Mouse (Mus musculus) limb, embryonic 14.5 days (tissue): ENCODE measurements around the gene Adat3. TPM values are rescaled to one million over a fixed set of nuclear protein-coding genes. Genes with fewer than 3 reads are reported as not detected.

Source experiments
- ATAC-seq: fragments of 200-750 bp; cut with Nextera tagmentation; 2 replicates; pipeline ENCODE4 v1.8.0; 2017; ENCODE audit warnings: low read depth, moderate number of reproducible peaks, moderate TSS enrichment; ENCODE audit not compliant: low FRiP score
- DNase-seq: peaks from one replicate; pipeline ENCODE4 v3.0.0-alpha.2; 2015; ENCODE audit warnings: low spot score
- H3K27ac ChIP-seq: fragments of 300-500 bp; sonication (generic); replicated peaks from 2 replicates; pipeline ENCODE4 v1.5.1; 2014; ENCODE audit warnings: low read depth, mild to moderate bottlenecking, low read length, moderate library complexity, mixed read lengths
- H3K27me3 ChIP-seq: fragments of 300-500 bp; sonication (generic); 2 replicates; pipeline ENCODE4 v1.6.1; 2014; ENCODE audit warnings: low read length, mixed read lengths; ENCODE audit not compliant: control insufficient read depth, insufficient read depth
- H3K36me3 ChIP-seq: fragments of 300-500 bp; sonication (generic); 2 replicates; pipeline ENCODE4 v1.6.1; 2014; ENCODE audit warnings: mild to moderate bottlenecking, low read length, moderate library complexity, mixed read lengths; ENCODE audit not compliant: control insufficient read depth, insufficient read depth
- H3K4me1 ChIP-seq: fragments of 300-500 bp; sonication (generic); 2 replicates; pipeline ENCODE4 v1.6.1; 2014; ENCODE audit warnings: antibody characterized with exemption, low read length, mixed read lengths; ENCODE audit not compliant: control insufficient read depth, insufficient read depth
- H3K4me2 ChIP-seq: fragments of 300-500 bp; sonication (generic); replicated peaks from 2 replicates; pipeline ENCODE4 v1.6.1; 2014; ENCODE audit warnings: low read depth, mild to moderate bottlenecking, low read length, moderate library complexity; ENCODE audit not compliant: severe bottlenecking
- H3K4me3 ChIP-seq: fragments of 300-500 bp; sonication (generic); replicated peaks from 2 replicates; pipeline ENCODE4 v1.5.1; 2014; ENCODE audit warnings: low read length
- H3K9ac ChIP-seq: fragments of 300-500 bp; sonication (generic); 2 replicates; pipeline ENCODE4 v1.6.1; 2014; ENCODE audit warnings: mild to moderate bottlenecking, low read depth, low read length, moderate library complexity; ENCODE audit not compliant: severe bottlenecking
- H3K9me3 ChIP-seq: fragments of 300-500 bp; sonication (generic); 2 replicates; pipeline ENCODE4 v1.6.1; 2016; ENCODE audit warnings: low read length; ENCODE audit not compliant: control insufficient read depth
- POLR2A ChIP-seq: fragments of 200-500 bp; IDR thresholded peaks from 2 replicates; pipeline ENCODE4 v1.8.0; 2012; ENCODE audit warnings: inconsistent platforms, mild to moderate bottlenecking, moderate library complexity, borderline replicate concordance; ENCODE audit not compliant: insufficient read depth, insufficient read length; ENCODE audit errors: extremely low read depth
- WGBS: fragments of 180-500 bp; shearing (Covaris S2); extraction: QIAGEN DNeasy Blood & Tissue Kit; methylation state at CpG from one replicate; pipeline ENCODE4 v1.1.7; 2014; 5-methylcytosine and 5-hydroxymethylcytosine counted together
- polyA plus RNA-seq, 2 experiments: library from polyadenylated mRNA; depleted of rRNA in 1 of 2; stranded (reverse) in 1 of 2; unstranded in 1 of 2; fragments of >200 nt; fragmentation: Nextera tagmentation in 1 of 2; extraction: Ambion mirVana in 1 of 2; gene quantifications; 2 replicates each; pipeline versions ENCODE4 v1.2.1 to v1.2.3; 2012 to 2014

Gene Adat3
- polyA plus RNA-seq, 2 experiments = 5.6 to 16.8 TPM

GRCm38 (mm10) chr10:80560621-80561020 lies 42.1 kb upstream of the Adat3 start:
- H3K4me3 ChIP-seq = peak overlapping the region; percentile 99
- H3K36me3 ChIP-seq = 0 out of 2 replicates have a peak, but pooled peaks cover 5% of the 10 kb centered on the region
- peak overlapping the region; percentile 76 for H3K4me2 ChIP-seq
- H3K9me3 ChIP-seq = no peaks in the 10 kb centered on the region
- H3K9ac ChIP-seq = peak overlapping the region; percentile 95
- WGBS = 1% methylated on average over 13 of the region's 13 CpGs
- H3K27me3 ChIP-seq = no peaks in the 10 kb centered on the region
- no peak overlapping the region for H3K27ac ChIP-seq
- DNase-seq (no peak), ATAC-seq (no peak)
- peaks cover 17% of the 10 kb centered on the region for H3K4me1 ChIP-seq
- no peak for TF ChIP-seq POLR2A

- Histone ChIP-seq H3K27ac (peak within 1 kb of the TSS; percentile 94), H3K9me3 (no peaks in the 10 kb centered on the region)
- WGBS = under 1% methylated on average over 63 of the region's 72 CpGs
These were observed 41.4 kb upstream of the Adat3 start, which contains the start of gene Rexo1 for GRCm38 (mm10) chr10:80561116-80561944. Gene Rexo1 (minus strand): TSS chr10:80561560.

GRCm38 (mm10) chr10:80566375-80567092 lies 36.1 kb upstream of the Adat3 start:
- peaks cover 21% of the 10 kb centered on the region for H3K4me1 ChIP-seq
- no peaks in the 10 kb centered on the region for H3K9me3 ChIP-seq
- no peaks in the 10 kb centered on the region for H3K27me3 ChIP-seq
- peak; percentile 76 for DNase-seq
- no peak overlapping the region for H3K27ac ChIP-seq
- peak; percentile 40; the same call in 1 of the 2 replicates for ATAC-seq
- 28% methylated on average over 17 of the region's 17 CpGs for WGBS
- TF ChIP-seq POLR2A = no peak
- no peak overlapping the region for H3K9ac ChIP-seq
- H3K36me3 ChIP-seq = peaks cover 22% of the 10 kb centered on the region
- H3K4me2 ChIP-seq = no peak overlapping the region
- H3K4me3 ChIP-seq = no peak overlapping the region

More at GRCm38 (mm10) chr10:80561116-80561944, 41.4 kb upstream of the Adat3 start, which contains the start of gene Rexo1:
- Histone ChIP-seq H3K4me1 (peaks cover 17% of the 10 kb centered on the region), H3K4me3 (peak within 1 kb of the TSS; percentile 99), H3K9ac (peak within 1 kb of the TSS; percentile 95), H3K27me3 (no peaks in the 10 kb centered on the region), H3K4me2 (peak within 1 kb of the TSS; percentile 76), H3K36me3 (0 out of 2 replicates have a peak, but pooled peaks cover 11% of the 10 kb centered on the region)
- ATAC-seq = peak; percentile 91
- DNase-seq = peak; percentile 96
- no peak; the same call in 1 of the 2 replicates for TF ChIP-seq POLR2A

- no peaks in the 10 kb centered on the region for H3K9me3 ChIP-seq
- peaks cover 22% of the 10 kb centered on the region for H3K36me3 ChIP-seq
- peaks cover 26% of the 10 kb centered on the region for H3K4me1 ChIP-seq
- H3K4me3 ChIP-seq = no peak overlapping the region
- no peak for TF ChIP-seq POLR2A
- H3K4me2 ChIP-seq = no peak overlapping the region
- ATAC-seq (no peak), DNase-seq (no peak)
- H3K27me3 ChIP-seq = no peaks in the 10 kb centered on the region
- no peak overlapping the region for H3K9ac ChIP-seq
- H3K27ac ChIP-seq = no peak overlapping the region
- 96% methylated on average over 26 of the region's 29 CpGs for WGBS
These were observed 33.8 kb upstream of the Adat3 start for GRCm38 (mm10) chr10:80568876-80569275.

- Histone ChIP-seq H3K4me3 (no peak overlapping the region), H3K27me3 (no peaks in the 10 kb centered on the region), H3K4me1 (peaks cover 32% of the 10 kb centered on the region), H3K9ac (no peak overlapping the region), H3K27ac (no peak overlapping the region), H3K9me3 (no peaks in the 10 kb centered on the region), H3K36me3 (peaks cover 22% of the 10 kb centered on the region), H3K4me2 (no peak overlapping the region)
- ATAC-seq (no peak), DNase-seq (no peak)
- no peak for TF ChIP-seq POLR2A
- 31% methylated on average over 10 of the region's 10 CpGs for WGBS
These were observed 33.0 kb upstream of the Adat3 start for GRCm38 (mm10) chr10:80569664-80570066.
